Mouse (Mus musculus) kidney, embryonic 15.5 days (tissue): Measurements from ENCODE around the gene Zc3h12a. TPM values are rescaled to one million over a fixed set of nuclear protein-coding genes. Genes with fewer than 3 reads are reported as not detected.

Experiments used
- ATAC-seq: fragments of 200-750 bp; cut with Nextera tagmentation; replicated peaks from 2 replicates; pipeline ENCODE4 v1.8.0; 2017; ENCODE audit warnings: moderate TSS enrichment; ENCODE audit not compliant: low FRiP score
- H3K27ac ChIP-seq: fragments of 300-500 bp; sonication (generic); 2 replicates; pipeline ENCODE4 v1.5.1; 2015; ENCODE audit warnings: mild to moderate bottlenecking, inconsistent platforms
- H3K27me3 ChIP-seq: fragments of 300-500 bp; sonication (generic); 2 replicates; pipeline ENCODE4 v1.6.1; 2015; ENCODE audit warnings: inconsistent platforms
- H3K36me3 ChIP-seq: fragments of 300-500 bp; sonication (generic); 2 replicates; pipeline ENCODE4 v1.6.1; 2015; ENCODE audit warnings: inconsistent platforms
- H3K4me1 ChIP-seq: fragments of 300-500 bp; sonication (generic); 2 replicates; pipeline ENCODE4 v1.6.1; 2015; ENCODE audit warnings: inconsistent platforms
- H3K4me2 ChIP-seq: fragments of 300-500 bp; sonication (generic); 2 replicates; pipeline ENCODE4 v1.6.1; 2015; ENCODE audit warnings: moderate library complexity, mild to moderate bottlenecking, inconsistent platforms
- H3K4me3 ChIP-seq: fragments of 300-500 bp; sonication (generic); replicated peaks from 2 replicates; pipeline ENCODE4 v1.5.1; 2015; ENCODE audit warnings: mild to moderate bottlenecking, inconsistent platforms
- H3K9ac ChIP-seq: fragments of 300-500 bp; sonication (generic); 2 replicates; pipeline ENCODE4 v1.6.1; 2015; ENCODE audit warnings: mild to moderate bottlenecking, inconsistent platforms
- H3K9me3 ChIP-seq: fragments of 300-500 bp; sonication (generic); replicated peaks from 2 replicates; pipeline ENCODE4 v1.6.1; 2016; ENCODE audit warnings: inconsistent platforms
- WGBS: fragments of 180-500 bp; shearing (Covaris S2); methylation state at CpG from one replicate; pipeline ENCODE4 v1.1.7; 2015; ENCODE audit warnings: mixed read lengths; 5-methylcytosine and 5-hydroxymethylcytosine counted together
- polyA plus RNA-seq: library from polyadenylated mRNA; unstranded; fragments of >200 nt; fragmentation: Nextera tagmentation; extraction: Ambion mirVana; gene quantifications from 2 replicates; pipeline ENCODE4 v1.2.1, GENCODE M21; 2015

Zc3h12a gene
- polyA plus RNA-seq, 1 experiment from 2014 or later, result 0.44 TPM

GRCm38 (mm10) chr4:125138321-125138720 lies 10.7 kb upstream of the Zc3h12a start:
- Histone ChIP-seq H3K4me3 (no peak overlapping the region), H3K9me3 (no peaks in the 10 kb centered on the region), H3K9ac (no peak overlapping the region), H3K27ac (no peak overlapping the region), H3K36me3 (no peaks in the 10 kb centered on the region), H3K4me2 (no peak overlapping the region), H3K27me3 (no peaks in the 10 kb centered on the region; the same call in 1 of the 2 replicates), H3K4me1 (no peaks in the 10 kb centered on the region)
- WGBS, result 49% methylated on average over 7 of the region's 7 CpGs
- ATAC-seq, result no peak

DNA sequence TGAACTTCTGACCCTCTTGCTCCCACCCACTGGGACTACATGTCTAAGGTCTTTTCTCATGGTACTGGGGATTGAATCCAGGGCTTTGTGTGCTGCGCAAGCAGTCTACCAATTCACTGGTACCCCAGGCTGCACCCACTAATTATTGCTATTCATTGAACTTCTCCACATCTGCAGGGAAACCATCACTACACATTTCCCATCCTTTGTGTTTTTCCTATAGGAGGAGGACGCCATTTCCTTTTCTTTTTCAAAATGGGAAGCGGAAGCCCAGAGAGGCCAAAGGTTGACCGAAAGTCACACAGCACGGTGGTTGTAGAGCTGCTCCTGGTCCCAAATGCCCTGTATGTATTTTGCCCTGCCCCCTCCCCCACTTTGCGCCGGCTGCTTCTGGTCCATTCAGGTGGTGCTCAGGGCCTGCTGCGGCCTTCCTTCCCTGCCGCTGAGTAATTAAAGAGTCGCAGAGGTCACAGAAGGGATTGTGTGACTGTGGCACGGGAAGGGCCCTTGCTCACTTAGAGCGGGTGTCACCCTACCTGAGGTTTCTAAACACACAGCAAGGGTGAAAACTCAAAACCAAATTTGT lies 8.8 kb upstream of the Zc3h12a start:
- H3K9ac ChIP-seq, result no peak overlapping the region
- 63% methylated on average over 12 of the region's 12 CpGs for WGBS
- H3K4me3 ChIP-seq, result no peak overlapping the region
- no peaks in the 10 kb centered on the region for H3K36me3 ChIP-seq
- H3K4me2 ChIP-seq, result no peak overlapping the region
- H3K27me3 ChIP-seq, result no peaks in the 10 kb centered on the region
- no peaks in the 10 kb centered on the region for H3K4me1 ChIP-seq
- no peaks in the 10 kb centered on the region for H3K9me3 ChIP-seq
- no peak for ATAC-seq
- no peak overlapping the region for H3K27ac ChIP-seq

- H3K9ac ChIP-seq, result no peak overlapping the region
- H3K4me2 ChIP-seq, result no peak overlapping the region
- H3K36me3 ChIP-seq, result no peaks in the 10 kb centered on the region
- no peaks in the 10 kb centered on the region for H3K4me1 ChIP-seq
- no peak for ATAC-seq
- no peaks in the 10 kb centered on the region for H3K9me3 ChIP-seq
- no peak overlapping the region for H3K27ac ChIP-seq
- WGBS, result 76% methylated on average over 10 of the region's 10 CpGs
- peaks cover 7% of the 10 kb centered on the region; the same call in 1 of the 2 replicates for H3K27me3 ChIP-seq
- H3K4me3 ChIP-seq, result no peak overlapping the region
Observed at GRCm38 (mm10) chr4:125135076-125135855, 7.6 kb upstream of the Zc3h12a start.

- no peak for ATAC-seq
- no peak overlapping the region for H3K9ac ChIP-seq
- no peaks in the 10 kb centered on the region for H3K36me3 ChIP-seq
- H3K9me3 ChIP-seq, result no peaks in the 10 kb centered on the region
- no peaks in the 10 kb centered on the region for H3K4me1 ChIP-seq
- no peak overlapping the region for H3K4me3 ChIP-seq
- peaks cover 8% of the 10 kb centered on the region; the same call in 1 of the 2 replicates for H3K27me3 ChIP-seq
- WGBS, result 81% methylated on average over 5 of the region's 5 CpGs
- H3K4me2 ChIP-seq, result no peak overlapping the region
- H3K27ac ChIP-seq, result no peak overlapping the region
Observed at GRCm38 (mm10) chr4:125134631-125135030, 7.0 kb upstream of the Zc3h12a start.

DNA sequence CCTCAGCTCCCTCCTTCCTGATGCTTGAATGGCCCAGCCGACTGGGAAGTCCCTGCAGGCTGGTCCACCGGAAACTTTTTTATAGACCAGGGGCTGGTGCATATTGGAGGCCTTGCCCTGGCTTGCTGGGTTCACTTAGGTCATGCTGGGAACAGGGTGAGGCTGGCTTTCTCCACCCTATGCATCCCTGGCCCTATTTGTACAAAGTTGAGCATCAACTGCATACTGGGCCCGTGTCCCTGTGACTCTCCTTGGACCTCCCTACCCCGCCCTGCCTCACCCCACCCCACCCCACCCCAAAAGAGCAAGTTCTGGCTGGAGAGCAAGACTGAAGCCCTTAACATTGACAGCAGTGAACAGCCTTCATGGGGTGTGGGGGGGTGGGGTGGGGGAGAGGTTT lies 6.6 kb upstream of the Zc3h12a start:
- no peak overlapping the region for H3K4me2 ChIP-seq
- no peak for ATAC-seq
- H3K27ac ChIP-seq, result no peak overlapping the region
- H3K9ac ChIP-seq, result no peak overlapping the region
- H3K9me3 ChIP-seq, result no peaks in the 10 kb centered on the region
- H3K4me3 ChIP-seq, result no peak overlapping the region
- WGBS, result 74% methylated on average over 4 of the region's 4 CpGs
- H3K4me1 ChIP-seq, result no peaks in the 10 kb centered on the region
- no peaks in the 10 kb centered on the region for H3K36me3 ChIP-seq
- H3K27me3 ChIP-seq, result peaks cover 8% of the 10 kb centered on the region; the same call in 1 of the 2 replicates

DNA sequence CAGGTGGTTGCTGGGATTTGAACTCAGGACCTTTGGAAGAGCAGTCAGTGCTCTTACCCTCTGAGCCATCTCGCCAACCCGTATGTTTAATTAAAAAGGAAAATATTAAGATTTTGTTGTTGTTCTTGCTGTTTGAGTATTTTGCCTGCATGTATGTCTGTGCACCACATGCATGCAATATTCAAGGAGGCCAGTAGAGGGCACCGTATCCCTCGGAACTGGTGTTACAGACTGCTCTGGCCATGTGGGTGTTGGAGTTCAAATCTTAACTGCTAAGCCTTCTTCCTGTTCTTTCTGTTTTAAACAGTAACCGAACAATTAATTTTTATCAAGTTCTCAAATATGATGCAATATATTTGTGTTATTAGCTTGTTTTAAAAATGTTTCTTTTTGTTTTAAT lies 4.8 kb upstream of the Zc3h12a start:
- ATAC-seq, result no peak
- Histone ChIP-seq H3K27me3 (peaks cover 16% of the 10 kb centered on the region; the same call in 1 of the 2 replicates), H3K9ac (no peak overlapping the region), H3K9me3 (no peaks in the 10 kb centered on the region), H3K4me2 (no peak overlapping the region), H3K27ac (no peak overlapping the region), H3K4me1 (peaks cover 9% of the 10 kb centered on the region), H3K36me3 (no peaks in the 10 kb centered on the region), H3K4me3 (no peak overlapping the region)
- WGBS, result 29% methylated on average over 5 of the region's 5 CpGs

DNA sequence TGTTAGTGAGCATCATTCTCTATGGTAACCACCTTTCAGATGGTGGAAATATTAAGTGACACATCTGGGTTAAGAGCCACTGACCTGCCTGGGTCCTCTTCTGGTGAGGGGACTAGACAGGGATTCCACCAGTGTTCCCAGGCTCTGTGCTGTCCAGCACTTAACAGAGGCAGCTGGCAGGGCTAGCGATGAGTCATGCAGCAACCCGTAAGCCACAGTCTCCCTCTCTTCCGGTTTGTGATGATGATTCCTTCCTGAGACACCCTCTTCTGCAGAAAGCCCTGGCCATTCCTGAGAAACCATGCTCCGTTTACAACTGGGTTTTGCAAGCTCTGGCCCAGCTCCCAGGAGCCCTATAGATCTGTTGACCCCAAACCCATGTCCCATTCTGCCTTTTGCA lies 3.9 kb upstream of the Zc3h12a start:
- H3K4me1 ChIP-seq, result peaks cover 18% of the 10 kb centered on the region
- no peak overlapping the region for H3K4me2 ChIP-seq
- WGBS, result 57% methylated on average over 4 of the region's 4 CpGs
- no peak overlapping the region for H3K9ac ChIP-seq
- H3K36me3 ChIP-seq, result no peaks in the 10 kb centered on the region
- H3K9me3 ChIP-seq, result no peaks in the 10 kb centered on the region
- H3K27ac ChIP-seq, result no peak overlapping the region
- H3K27me3 ChIP-seq, result peaks cover 21% of the 10 kb centered on the region; the same call in 1 of the 2 replicates
- ATAC-seq, result no peak
- no peak overlapping the region for H3K4me3 ChIP-seq

DNA sequence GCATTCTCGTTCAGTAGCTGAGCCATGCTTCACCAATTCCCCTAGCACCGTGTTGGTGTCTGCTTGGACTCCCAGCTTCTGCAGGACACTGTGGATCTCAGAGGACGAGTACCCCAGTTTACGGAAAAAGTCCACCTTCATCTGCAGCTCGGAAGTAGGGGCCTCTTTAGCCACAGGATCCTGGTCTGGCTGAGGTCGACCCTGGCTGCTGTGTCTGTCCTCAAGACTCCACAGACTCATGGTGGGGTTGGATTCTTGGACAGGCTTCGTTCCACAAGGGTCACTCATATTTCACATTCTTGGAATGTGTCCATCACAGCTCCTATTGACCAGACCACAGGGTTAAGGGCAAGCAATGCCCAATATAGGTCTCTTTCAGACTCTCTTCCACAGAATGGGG lies 879 bp downstream of the Zc3h12a start:
- H3K4me1 ChIP-seq, result peaks cover 52% of the 10 kb centered on the region
- peak overlapping the region; percentile 62 for H3K4me3 ChIP-seq
- no peaks in the 10 kb centered on the region for H3K36me3 ChIP-seq
- no peak overlapping the region for H3K27ac ChIP-seq
- peak overlapping the region; percentile 48; the same call in 1 of the 2 replicates for H3K9ac ChIP-seq
- ATAC-seq, result no peak
- H3K27me3 ChIP-seq, result peaks cover 26% of the 10 kb centered on the region; the same call in 1 of the 2 replicates
- H3K9me3 ChIP-seq, result no peaks in the 10 kb centered on the region
- WGBS, result 67% methylated on average over 7 of the region's 7 CpGs
- peak overlapping the region; percentile 99 for H3K4me2 ChIP-seq

- Histone ChIP-seq H3K4me2 (0 out of 2 replicates have a peak overlapping the region, but pooled peaks have one; percentile 99), H3K4me3 (no peak overlapping the region), H3K9ac (no peak overlapping the region), H3K9me3 (no peaks in the 10 kb centered on the region), H3K27ac (no peak overlapping the region), H3K4me1 (peaks cover 53% of the 10 kb centered on the region), H3K27me3 (peaks cover 26% of the 10 kb centered on the region; the same call in 1 of the 2 replicates), H3K36me3 (0 out of 2 replicates have a peak, but pooled peaks cover under 1% of the 10 kb centered on the region)
- 94% methylated on average over 3 of the region's 3 CpGs for WGBS
- no peak for ATAC-seq
Observed at GRCm38 (mm10) chr4:125126186-125126585, 1.5 kb downstream of the Zc3h12a start.

- Histone ChIP-seq H3K4me3 (no peak overlapping the region), H3K27ac (0 out of 2 replicates have a peak overlapping the region, but pooled peaks have one; percentile 46), H3K27me3 (peaks cover 21% of the 10 kb centered on the region; the same call in 1 of the 2 replicates), H3K4me2 (no peak overlapping the region), H3K36me3 (peaks cover 7% of the 10 kb centered on the region; the same call in 1 of the 2 replicates), H3K4me1 (peaks cover 53% of the 10 kb centered on the region), H3K9ac (no peak overlapping the region), H3K9me3 (no peaks in the 10 kb centered on the region)
- no peak for ATAC-seq
- 80% methylated on average over 7 of the region's 7 CpGs for WGBS
Observed at GRCm38 (mm10) chr4:125125361-125125921, 2.2 kb downstream of the Zc3h12a start.

DNA sequence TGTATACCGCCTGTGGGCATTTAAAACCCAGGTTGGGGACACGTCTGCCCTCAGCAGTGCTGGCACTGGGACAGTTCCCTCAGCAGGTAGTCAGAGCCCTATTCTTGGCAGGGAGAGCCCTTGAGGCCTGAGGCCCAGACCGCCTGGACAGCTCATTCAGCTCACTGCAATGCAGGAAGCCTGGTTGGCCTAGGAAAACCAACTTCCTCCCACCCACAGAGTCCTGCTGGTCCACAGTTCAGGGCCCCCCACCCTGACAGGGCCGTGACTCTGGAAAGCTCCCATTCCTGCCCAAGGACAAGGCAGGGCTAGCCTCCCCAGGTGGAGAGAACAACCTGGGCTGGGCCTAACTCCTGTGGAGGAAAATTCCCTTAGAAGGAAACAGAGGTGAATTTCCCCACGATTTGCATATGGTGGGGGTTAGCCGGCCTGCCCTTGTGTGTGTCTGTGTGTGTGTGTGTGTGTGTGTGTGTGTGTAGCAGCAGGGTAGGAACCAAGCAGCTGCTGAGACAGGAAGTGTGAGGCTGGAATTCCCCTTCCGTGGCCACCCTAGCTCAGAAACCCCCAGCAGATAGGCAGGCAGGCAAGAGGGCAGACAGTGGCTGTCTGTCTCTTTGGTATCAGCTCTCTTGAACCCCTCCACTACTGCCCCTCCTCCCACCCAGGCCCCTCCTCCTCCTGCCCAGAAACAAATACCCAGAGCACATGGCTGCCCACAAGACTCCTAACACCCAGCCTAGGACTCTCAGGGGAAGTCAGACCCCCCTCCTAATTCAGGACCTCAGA lies 3.0 kb downstream of the Zc3h12a start:
- 53% methylated on average over 7 of the region's 7 CpGs for WGBS
- peaks cover 19% of the 10 kb centered on the region; the same call in 1 of the 2 replicates for H3K27me3 ChIP-seq
- ATAC-seq, result no peak
- no peak overlapping the region for H3K4me2 ChIP-seq
- H3K36me3 ChIP-seq, result peaks cover 7% of the 10 kb centered on the region; the same call in 1 of the 2 replicates
- H3K4me1 ChIP-seq, result peaks cover 53% of the 10 kb centered on the region
- no peak overlapping the region for H3K4me3 ChIP-seq
- H3K9me3 ChIP-seq, result no peaks in the 10 kb centered on the region
- H3K27ac ChIP-seq, result 0 out of 2 replicates have a peak overlapping the region, but pooled peaks have one; percentile 48
- no peak overlapping the region for H3K9ac ChIP-seq
